Mouse (Mus musculus) myocyte (in vitro differentiated cells): ENCODE measurements around the gene Spic. TPM values are rescaled to one million over a fixed set of nuclear protein-coding genes. Genes with fewer than 3 reads are reported as not detected.

Experiments
- H3K27me3 ChIP-seq: one replicate; pipeline ENCODE4 v1.6.1; 2011; ENCODE audit not compliant: control insufficient read depth, insufficient read depth, insufficient read length
- H3K36me3 ChIP-seq: one replicate; pipeline ENCODE4 v1.6.1; 2011; ENCODE audit not compliant: control insufficient read depth, insufficient read depth
- H3K4me2 ChIP-seq: one replicate; pipeline ENCODE4 v1.6.1; 2011; ENCODE audit warnings: low read depth, control low read depth
- H3K4me3 ChIP-seq: one replicate; pipeline ENCODE4 v1.5.1; 2011; ENCODE audit warnings: mild to moderate bottlenecking, control low read depth, moderate library complexity
- H3K79me2 ChIP-seq: one replicate; pipeline ENCODE4 v1.6.1; 2011; ENCODE audit not compliant: control insufficient read depth, insufficient read depth
- H3ac ChIP-seq: one replicate; pipeline ENCODE4 v1.6.1; 2011; ENCODE audit not compliant: control insufficient read depth, insufficient read length
- CEBPB ChIP-seq: IDR thresholded peaks from 2 replicates; pipeline ENCODE4 v1.6.1; 2011; ENCODE audit warnings: mild to moderate bottlenecking, moderate library complexity; ENCODE audit not compliant: poor library complexity, insufficient read depth, severe bottlenecking
- E2F4 ChIP-seq: IDR thresholded peaks from one replicate; pipeline ENCODE4 v1.6.1; 2011; ENCODE audit warnings: mild to moderate bottlenecking, control low read depth, moderate library complexity; ENCODE audit not compliant: insufficient read depth
- MAX ChIP-seq: IDR thresholded peaks from one replicate; pipeline ENCODE4 v1.6.1; 2011; ENCODE audit warnings: low read depth, mild to moderate bottlenecking, control low read depth
- MYOD1 ChIP-seq, 3 experiments: IDR thresholded peaks; one replicate each; pipeline ENCODE4 v1.6.1; 2011; ENCODE audit warnings: control low read depth in 2 of 3, low read depth in 2 of 3, mild to moderate bottlenecking in 2 of 3, moderate library complexity in 1 of 3; ENCODE audit not compliant: insufficient read length in 2 of 3, control insufficient read depth in 1 of 3
- MYOG ChIP-seq, 3 experiments: IDR thresholded peaks; one replicate each; pipeline ENCODE4 v1.6.1; 2011; ENCODE audit warnings: control low read depth in 2 of 3, low read depth in 2 of 3, mild to moderate bottlenecking in 2 of 3; ENCODE audit not compliant: insufficient read length in 2 of 3, control insufficient read depth in 1 of 3, insufficient read depth in 1 of 3
- POLR2A ChIP-seq: IDR thresholded peaks from one replicate; pipeline ENCODE4 v1.6.1; 2011; ENCODE audit warnings: low read depth, mild to moderate bottlenecking, control low read depth, moderate library complexity; ENCODE audit not compliant: insufficient read length
- POLR2AphosphoS2 ChIP-seq: IDR thresholded peaks from one replicate; pipeline ENCODE4 v1.6.1; 2011; ENCODE audit warnings: low read depth, control low read depth; ENCODE audit not compliant: insufficient read length
- REST ChIP-seq: IDR thresholded peaks from one replicate; pipeline ENCODE4 v1.6.1; 2011; ENCODE audit warnings: mild to moderate bottlenecking, control low read depth, moderate library complexity; ENCODE audit not compliant: insufficient read depth, insufficient read length
- SRF ChIP-seq: IDR thresholded peaks from one replicate; pipeline ENCODE4 v1.6.1; 2011; ENCODE audit warnings: low read depth; ENCODE audit not compliant: control insufficient read depth, insufficient read length
- TCF12 ChIP-seq: IDR thresholded peaks from one replicate; pipeline ENCODE4 v1.6.1; 2011; ENCODE audit warnings: mild to moderate bottlenecking, control low read depth; ENCODE audit not compliant: poor library complexity, insufficient read depth, severe bottlenecking
- TCF3 ChIP-seq: IDR thresholded peaks from one replicate; pipeline ENCODE4 v1.6.1; 2011; ENCODE audit warnings: low read depth, control low read depth; ENCODE audit not compliant: insufficient read length
- USF1 ChIP-seq: IDR thresholded peaks from one replicate; pipeline ENCODE4 v1.6.1; 2011; ENCODE audit warnings: low read depth, mild to moderate bottlenecking, control low read depth, moderate library complexity
- polyA plus RNA-seq: library from polyadenylated mRNA; unstranded; fragments of >200 nt; fragmentation: generic; extraction: Trizol; gene quantifications from one replicate; pipeline ENCODE4 v1.2.1, GENCODE M21; 2012; ENCODE audit warnings: missing spikeins

The Spic gene
- polyA plus RNA-seq, 1 experiment, result not detected

DNA sequence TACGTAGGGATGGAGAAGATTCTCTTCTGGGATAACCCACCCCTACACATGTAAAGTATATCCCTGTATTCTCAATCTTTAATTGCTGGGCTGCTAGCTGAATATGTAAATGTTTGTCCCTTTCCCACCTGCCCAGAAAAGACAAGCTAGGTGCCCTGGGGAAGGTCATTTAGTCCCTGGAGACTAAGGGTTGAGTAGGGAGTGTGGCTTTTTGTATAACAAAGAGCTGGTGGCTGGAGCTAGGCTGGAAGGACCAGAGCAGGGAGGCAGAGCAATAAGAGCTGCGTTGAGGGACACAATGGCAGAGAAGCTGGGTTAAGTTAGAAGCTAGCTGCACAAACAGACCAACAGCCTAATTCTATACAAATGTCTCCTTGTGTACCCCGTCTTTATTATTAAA lies 58.6 kb downstream of the Spic start:
- no peak overlapping the region for H3ac ChIP-seq
- H3K4me2 ChIP-seq, result no peak overlapping the region
- H3K79me2 ChIP-seq, result no peaks in the 10 kb centered on the region
- no peak overlapping the region for H3K4me3 ChIP-seq
- no peaks in the 10 kb centered on the region for H3K36me3 ChIP-seq
- no peak for TF ChIP-seq TCF12
- no peak for TF ChIP-seq POLR2A
- no peak for TF ChIP-seq MAX
- no peak for TF ChIP-seq E2F4
- no peak for TF ChIP-seq USF1
- TF ChIP-seq REST, result no peak
- no peak for TF ChIP-seq CEBPB
- no peak for TF ChIP-seq POLR2AphosphoS2
- no peak for TF ChIP-seq MYOD1 (IDR thresholded peaks at IDR 0.05; ENCODE audit: control insufficient read depth in 1 of 3, insufficient read length in 2 of 3, low read depth in 2 of 3)
- TF ChIP-seq TCF3, result no peak
- no peak for TF ChIP-seq SRF
- TF ChIP-seq MYOG (IDR thresholded peaks at IDR 0.05; ENCODE audit: control insufficient read depth in 1 of 3, insufficient read depth in 1 of 3, insufficient read length in 2 of 3, low read depth in 2 of 3), result no peak
- H3K27me3 ChIP-seq, result no peaks in the 10 kb centered on the region

Other genes starting within 250 kb of the Spic start
- not detected for gene Sycp3, start 225.4 kb downstream of the Spic start, polyA plus RNA-seq
- 29.6 TPM for gene Chpt1, start 180.9 kb downstream of the Spic start, polyA plus RNA-seq
- gene Mybpc1, start 79.9 kb downstream of the Spic start, polyA plus RNA-seq, result 21.9 TPM
- gene Arl1, start 45.8 kb upstream of the Spic start, polyA plus RNA-seq, result 69.5 TPM
- 11.5 TPM for gene Utp20, start 141.8 kb upstream of the Spic start, polyA plus RNA-seq
- gene Slc5a8, start 201.0 kb upstream of the Spic start, polyA plus RNA-seq, result not detected